8 mouse cellular contexts compared by ENCODE assay signal in genomic region chr6:53958321-53958720, GRCm38 (mm10). TPM values are rescaled to one million over a fixed set of nuclear protein-coding genes. Genes with fewer than 3 reads are reported as not detected.
A peak's percentile ranks its signal among the peaks of the same experiment; 100 is the strongest.
DNase-seq lines count a peak whose midpoint lies in the region; ATAC-seq and TF ChIP-seq lines count a peak whose summit lies in the region.

No protein-coding gene starts in this region.

- H3K36me3 ChIP-seq in hindbrain, embryonic 13.5 days, result no peaks in the 10 kb centered on the region

- in situ Hi-C loops in Patski (cut with MboI; ENCODE audit: low pct_unique_long_range_greater_than_20kb), result no loop called here

- TF ChIP-seq CTCF in Patski (IDR thresholded peaks at IDR 0.05), result peak; percentile 79

- ATAC-seq in Patski, result no peak
- peak; percentile 55; the same call in 1 of the 2 replicates for ATAC-seq in hindbrain, embryonic 13.5 days (ENCODE audit: low FRiP score)

- H3K9me3 ChIP-seq in hindbrain, embryonic 13.5 days, result no peaks in the 10 kb centered on the region

- no peak overlapping the region for H3K4me3 ChIP-seq in hindbrain, embryonic 13.5 days

- 13% methylated on average over 7 of the region's 7 CpGs for WGBS in hindbrain, embryonic 13.5 days

- peak; percentile 25 for DNase-seq in Patski (ENCODE audit: low read depth, low spot score)
- peak; percentile 76 for DNase-seq in cerebellum, adult 9-11 months
- peak; percentile 55 to 75 for DNase-seq in frontal cortex, postnatal 14 days (ENCODE audit: low spot score in 2 of 2)
- peak; percentile 67 to 85 for DNase-seq in layer of hippocampus, postnatal 25 days (ENCODE audit: extremely low spot score in 1 of 2, low spot score in 1 of 2)
- peak; percentile 84 for DNase-seq in lung, postnatal 25 days (ENCODE audit: low spot score)
- DNase-seq in right cerebral cortex, postnatal 10 days (ENCODE audit: low spot score in 2 of 2), result peak; percentile 79 to 90
- peak; percentile 64 to 79 for DNase-seq in urinary bladder, postnatal 36 days (ENCODE audit: low spot score in 2 of 2)

- peaks cover 5% of the 10 kb centered on the region; the same call in 1 of the 2 replicates for H3K4me1 ChIP-seq in hindbrain, embryonic 13.5 days (replicated peaks)

- H3K4me2 ChIP-seq in hindbrain, embryonic 13.5 days, result peak overlapping the region; percentile 26; the same call in 1 of the 2 replicates

- H3K9ac ChIP-seq in hindbrain, embryonic 13.5 days, result no peak overlapping the region

- CTCF ChIA-PET in Patski (lab: Charles Lee), result interaction anchor here (0.7 to 4.3 kb wide), 9 partner anchors 8 to 270 kb away, joined by 3 to 46 read pairs (median 4); no protein-coding TSS in a partner anchor

- H3K27ac ChIP-seq in hindbrain, embryonic 13.5 days, result no peak overlapping the region

- POLR2A ChIA-PET in Patski (lab: Charles Lee), result interaction anchor here (0.6 kb wide), 1 partner anchor 87 kb away, joined by 3 read pairs; no protein-coding TSS in a partner anchor

- H3K27me3 ChIP-seq in Patski, result no peaks in the 10 kb centered on the region
- peaks cover 5% of the 10 kb centered on the region; the same call in 1 of the 2 replicates for H3K27me3 ChIP-seq in hindbrain, embryonic 13.5 days

RNA-seq across cellular contexts. Expression of gene Cpvl, which starts 20.1 kb away (rescaled TPM):
- 0.06 TPM for polyA plus RNA-seq in Patski (2021)
- polyA plus RNA-seq in hindbrain, embryonic 13.5 days (2015; fragmentation: Nextera tagmentation; extraction: Ambion mirVana), result 0.13 TPM in 1 of 2 replicates, not detected in the other
- total RNA-seq in layer of hippocampus, postnatal 25 days (2021), result under 1 TPM in 1 of 2 experiments, not detected in 1; 0.17 TPM

Comparison
In these comparisons a context has a peak if more than half of its experiments do, and no peak if none do; other contexts are left out.
1. DNase-seq: peak in every context shown above with its lines; median percentile 84 in right cerebral cortex, postnatal 10 days; 84 in lung, postnatal 25 days; 76 in cerebellum, adult 9-11 months; 76 in layer of hippocampus, postnatal 25 days; 72 in urinary bladder, postnatal 36 days; 65 in frontal cortex, postnatal 14 days; 25 in Patski.